Mouse (Mus musculus) gonadal fat pad, adult 2 months (tissue): ENCODE measurements at regions not wholly inside any gene's neighbourhood (a gene's known extent, or its start where the extent isn't known, plus 50 kb on each side); places are given as distances from the start of the nearest gene placed in this dataset.

Experiments used
- DNase-seq: peaks from one replicate; pipeline ENCODE4 v3.0.0-alpha.2; 2012; ENCODE audit warnings: low read depth

DNA sequence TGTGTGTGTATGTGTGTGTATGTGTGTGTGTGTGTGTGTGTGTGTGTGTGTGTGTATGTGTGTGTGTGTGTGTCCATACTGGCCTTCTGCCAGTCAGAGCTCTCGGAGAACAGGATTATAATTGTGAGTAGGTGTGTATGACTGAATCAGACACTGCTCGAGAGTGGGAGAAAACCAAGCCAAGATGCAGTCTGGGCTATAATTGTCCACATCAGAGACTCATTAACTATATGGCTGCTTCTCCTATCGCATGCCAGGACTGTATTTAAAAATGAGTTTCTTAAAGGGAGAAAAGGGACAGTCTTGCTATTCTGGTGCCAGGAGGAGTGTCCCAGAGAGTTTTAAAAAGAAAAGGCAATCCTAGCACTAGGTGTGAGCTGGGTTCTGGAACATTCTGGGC lies 58.7 kb upstream of the Adpgk start:
- DNase-seq = no peak

DNA sequence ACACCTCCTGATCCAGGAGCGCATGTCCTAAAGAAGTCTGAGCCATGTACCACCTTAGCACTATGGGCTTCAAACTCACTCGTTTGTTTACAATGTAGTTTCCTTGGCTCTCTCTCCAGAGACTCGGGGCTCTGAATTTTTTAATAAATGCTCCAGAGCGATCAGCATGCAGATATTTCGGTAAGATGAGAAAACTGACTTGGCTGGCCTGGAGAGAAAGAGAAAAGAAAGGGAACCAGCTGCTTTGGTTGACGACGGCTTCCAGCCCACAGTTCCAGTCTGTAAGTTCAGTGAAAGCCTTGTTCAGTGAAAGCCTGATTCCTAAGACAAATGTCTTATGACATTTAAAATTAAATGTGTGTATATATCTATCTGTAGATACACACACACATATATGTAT lies 59.4 kb upstream of the Adpgk start:
- no peak for DNase-seq

DNA sequence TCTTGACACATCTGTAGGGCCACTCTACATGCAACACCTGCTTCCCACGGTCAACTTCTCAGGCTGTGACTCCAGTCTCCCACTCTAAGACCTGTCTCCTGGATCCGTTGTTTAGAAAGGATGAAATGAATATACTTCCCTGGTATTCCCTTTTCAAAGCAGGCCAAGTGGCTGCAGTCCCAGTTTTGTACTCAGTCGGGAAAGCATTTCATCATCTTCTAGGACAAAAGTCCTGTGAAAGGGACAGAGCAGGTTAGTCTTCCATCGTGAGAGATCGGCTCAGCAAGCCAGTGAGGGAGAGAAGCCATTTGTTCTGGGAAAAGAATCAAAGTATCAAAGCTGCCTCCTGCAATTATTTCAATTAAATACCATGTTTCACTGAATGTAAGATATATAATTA lies 60.2 kb upstream of the Adpgk start:
- no peak for DNase-seq

DNA sequence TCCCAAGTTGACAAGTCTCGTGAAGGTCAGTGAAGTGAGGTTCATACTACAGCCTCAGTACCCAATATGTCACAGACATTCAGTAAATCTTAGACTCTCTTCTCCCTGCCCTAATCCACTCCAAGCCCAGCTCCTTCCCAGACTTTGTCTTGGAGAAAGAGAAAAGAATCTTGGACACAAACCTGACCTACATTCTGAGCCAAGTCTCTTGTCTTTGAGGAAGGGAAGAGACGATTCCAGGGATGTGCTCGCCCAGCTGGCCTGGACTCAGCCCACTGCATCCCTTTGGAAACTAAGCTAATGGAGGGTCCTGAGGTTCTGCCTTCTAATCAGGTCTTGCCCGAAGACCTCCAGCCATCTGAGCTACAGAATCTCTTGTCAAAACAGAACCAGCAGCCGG lies 61.2 kb upstream of the Adpgk start:
- no peak for DNase-seq

DNA sequence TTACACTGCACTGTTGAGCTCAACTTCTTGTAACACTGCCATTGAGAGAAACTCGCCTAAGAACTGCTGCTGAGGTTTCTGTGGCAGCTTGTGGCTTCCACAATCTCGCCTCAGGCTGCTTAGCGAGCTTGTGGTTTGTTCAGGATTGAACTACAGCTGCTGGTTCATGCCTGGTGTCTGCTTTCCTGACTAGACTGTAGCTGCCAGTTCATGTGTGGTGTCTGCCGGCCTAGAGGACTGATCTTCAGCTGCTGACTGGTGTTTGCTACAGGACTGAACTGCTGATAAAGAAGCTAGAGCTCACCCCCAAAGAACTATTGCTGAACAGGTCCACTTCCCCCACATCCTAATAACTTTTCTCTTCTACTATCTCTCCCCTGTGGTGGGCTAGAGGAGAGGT lies 63.4 kb upstream of the Adpgk start:
- DNase-seq = no peak

DNA sequence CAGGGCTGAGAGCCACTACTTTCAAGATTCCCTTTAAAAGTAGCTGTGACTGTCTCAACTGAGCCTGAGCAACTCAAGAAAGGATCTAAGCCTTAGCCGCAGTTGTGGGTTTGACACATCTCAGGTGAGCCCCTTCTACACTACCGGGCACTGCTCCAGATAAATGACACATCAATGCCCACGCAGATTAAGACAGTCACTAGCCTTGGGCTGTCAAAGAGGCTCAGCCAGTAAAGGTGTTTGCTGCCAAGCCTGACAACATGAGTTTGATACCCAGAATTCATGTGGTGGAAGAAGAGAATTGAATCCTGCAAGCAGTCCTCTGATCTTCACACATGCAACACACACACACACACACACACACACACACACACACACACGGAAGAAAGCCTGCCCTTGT lies 65.0 kb upstream of the Adpgk start:
- DNase-seq = no peak

DNA sequence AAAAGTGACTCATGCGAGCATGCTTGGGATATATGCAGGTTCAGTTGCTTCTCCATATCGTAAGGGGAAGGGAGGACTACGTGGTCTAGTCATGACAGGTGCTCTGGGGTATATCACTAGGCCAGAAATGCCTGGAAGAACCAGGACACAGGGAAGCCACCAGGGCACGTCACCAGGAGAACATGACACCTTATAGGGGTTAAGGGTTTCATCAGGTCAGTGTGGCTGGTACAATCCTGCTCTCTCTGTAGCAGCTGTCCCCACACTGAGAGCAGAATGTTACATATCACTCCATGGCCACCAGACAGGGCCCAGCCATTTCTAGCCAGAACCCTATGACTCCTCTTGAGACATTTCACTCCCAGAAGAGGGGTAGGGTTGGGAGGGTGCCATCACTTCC lies 72.1 kb upstream of the Adpgk start:
- no peak for DNase-seq

DNA sequence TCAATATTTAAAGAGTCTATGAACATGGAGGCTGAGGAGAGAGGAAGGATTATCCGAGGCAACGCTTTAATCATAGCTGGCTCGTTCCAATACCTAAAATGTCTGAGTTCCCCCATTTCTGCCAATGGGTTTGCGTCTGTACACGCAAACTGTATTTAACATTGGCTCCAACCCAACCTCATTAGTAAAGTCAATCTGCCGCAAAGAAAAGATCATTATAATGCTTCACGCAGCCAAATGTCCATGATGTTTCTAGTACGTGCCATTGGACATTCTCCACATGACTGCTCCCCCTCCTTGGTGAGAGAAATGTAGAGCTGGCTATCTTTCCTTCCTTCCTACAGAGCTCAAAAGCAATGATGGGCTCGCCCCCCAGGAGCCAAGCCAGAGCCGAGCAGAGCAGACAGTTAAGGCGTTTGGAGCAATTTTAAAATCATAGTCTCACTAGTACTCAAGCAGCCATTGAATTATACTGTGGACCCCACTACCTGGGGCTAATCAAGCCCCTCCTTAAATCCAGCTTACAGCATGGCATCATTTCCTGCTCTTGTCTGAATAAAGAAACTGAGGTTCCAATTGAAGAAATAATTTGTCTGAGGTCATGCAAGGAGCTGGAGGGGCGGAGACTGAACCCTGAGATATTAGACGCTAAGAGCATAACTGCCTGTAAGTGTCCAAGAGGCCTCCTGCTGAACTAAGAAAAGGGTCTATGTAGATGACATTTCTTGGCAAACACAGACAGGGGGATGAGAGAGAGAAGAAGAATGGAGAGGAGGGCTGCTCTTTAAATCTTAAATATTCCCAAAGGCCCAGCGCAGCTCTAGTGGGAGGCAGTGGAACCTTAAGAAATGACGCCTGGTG lies 88.5 kb upstream of the Adpgk start:
- no peak for DNase-seq

DNA sequence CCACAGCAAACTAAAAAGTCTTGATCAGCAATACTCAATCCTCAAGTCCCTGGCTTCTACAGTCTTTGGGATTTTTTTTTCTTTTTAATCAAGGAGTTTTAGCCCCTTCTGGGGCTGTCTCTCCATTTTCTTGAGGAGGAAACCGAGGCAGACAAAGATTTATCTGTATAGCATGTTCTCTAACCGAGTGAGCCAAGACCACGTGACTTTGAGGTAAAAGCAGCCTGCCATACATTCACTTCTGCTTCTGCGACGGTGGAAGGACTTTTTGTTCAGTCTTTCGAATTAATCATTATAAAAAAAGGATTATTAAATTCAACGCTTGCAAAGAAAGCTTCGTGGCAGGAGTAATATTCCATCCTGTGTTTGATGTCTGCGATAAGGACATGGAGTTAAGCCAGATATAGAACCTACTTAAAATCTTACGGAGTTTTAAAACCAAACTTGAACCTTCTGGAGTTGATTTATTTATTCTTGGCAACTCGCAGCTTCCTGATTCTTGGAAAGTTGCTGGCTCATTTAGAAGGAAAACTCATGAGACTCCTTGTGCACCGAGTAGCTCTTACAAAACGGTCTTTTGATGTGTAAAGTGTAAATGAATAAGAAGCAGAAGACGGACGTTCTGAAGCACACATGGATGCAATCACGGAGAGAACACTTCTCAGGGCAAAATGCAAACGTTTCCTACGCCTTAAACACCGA lies 91.7 kb upstream of the Adpgk start:
- no peak for DNase-seq

DNA sequence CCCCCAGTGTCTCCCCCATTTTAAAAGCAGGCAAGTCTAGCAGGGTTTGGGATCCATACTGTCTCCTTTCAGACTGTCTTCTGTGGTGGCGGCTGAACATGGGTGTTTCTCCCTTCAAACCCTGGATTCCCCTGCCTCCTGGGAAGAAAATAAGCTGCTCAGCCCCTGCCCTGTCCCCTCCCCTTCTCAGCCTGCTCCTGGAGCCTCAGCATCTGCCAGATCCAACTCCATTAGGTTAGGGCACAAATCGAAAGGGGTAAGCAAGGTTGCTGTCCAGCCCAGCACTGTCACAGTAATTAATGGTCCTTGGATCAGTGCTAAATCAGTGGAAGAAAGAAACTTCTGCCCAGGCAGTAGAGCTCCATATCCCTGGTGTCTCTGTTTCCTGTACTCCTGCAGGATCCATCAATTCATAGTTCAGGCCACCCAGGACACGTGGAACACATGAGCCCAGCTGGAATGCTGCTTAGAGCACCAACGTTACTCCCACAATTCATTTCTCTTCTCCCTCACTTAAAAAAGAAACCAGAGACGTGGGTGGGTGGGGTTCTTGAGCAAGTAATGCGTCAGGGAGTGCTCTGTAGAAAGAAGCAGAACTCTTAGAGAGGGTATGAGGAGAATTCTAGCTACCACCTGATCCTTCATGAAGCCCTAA lies 93.0 kb upstream of the Adpgk start:
- DNase-seq = no peak

DNA sequence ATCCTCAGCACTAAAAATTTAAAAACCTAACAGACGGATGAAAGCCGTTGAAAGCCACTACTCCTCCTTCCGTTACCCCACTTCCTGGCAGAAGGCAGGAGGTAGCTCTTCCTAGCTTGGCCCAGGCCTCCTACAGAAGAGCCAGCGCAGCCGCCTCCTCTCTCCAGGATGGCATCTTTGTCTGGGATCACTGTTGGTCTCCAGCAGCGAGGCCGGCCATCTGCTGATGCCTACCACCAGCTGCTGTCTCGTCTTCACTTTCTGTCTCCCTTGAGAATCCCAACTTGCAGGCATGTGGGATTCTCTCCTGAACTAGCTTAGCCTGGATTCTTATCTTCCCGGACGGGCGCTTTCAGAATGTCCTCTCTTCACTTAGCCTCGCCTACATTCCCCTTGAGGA lies 93.9 kb upstream of the Adpgk start:
- DNase-seq = no peak

DNA sequence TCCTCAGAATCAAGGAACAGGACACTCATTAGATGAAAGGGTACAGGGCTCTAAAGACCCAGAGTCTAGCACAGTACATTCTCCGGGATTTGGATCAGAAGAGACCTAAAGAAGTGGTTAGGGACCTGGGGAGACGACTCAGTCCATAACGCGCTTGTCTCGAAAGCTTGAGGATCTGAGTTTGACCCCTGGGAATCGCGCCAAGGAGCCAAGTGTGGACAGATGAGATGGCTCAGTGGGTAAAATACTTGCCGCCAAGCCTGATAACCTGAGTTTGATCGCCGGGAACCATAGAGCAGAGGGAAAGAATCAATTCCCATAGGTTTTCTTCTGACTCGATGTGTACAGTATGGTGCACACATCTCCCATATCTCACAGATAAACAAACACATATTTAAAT lies 97.4 kb upstream of the Adpgk start:
- no peak for DNase-seq

DNA sequence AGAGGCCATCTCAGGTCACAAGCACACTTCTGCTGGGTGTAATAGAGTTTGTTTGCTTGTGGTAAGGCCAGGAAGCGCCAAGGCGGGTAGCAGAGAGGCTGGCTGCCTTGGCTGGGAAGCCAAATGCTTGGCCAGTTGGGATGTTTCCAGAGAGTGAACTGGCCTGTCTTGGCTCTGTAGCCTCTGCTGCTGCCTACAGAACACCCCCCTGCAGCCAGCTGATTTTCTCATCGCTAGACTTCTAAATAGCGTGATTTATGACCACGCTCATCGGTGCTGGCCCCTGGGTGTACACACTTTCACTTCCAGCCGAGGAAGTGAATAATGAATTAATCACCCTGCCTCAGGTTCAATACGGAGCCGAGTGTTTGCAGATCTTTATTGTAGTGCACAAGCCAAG lies 102.2 kb upstream of the Adpgk start:
- DNase-seq = peak; percentile 22

DNA sequence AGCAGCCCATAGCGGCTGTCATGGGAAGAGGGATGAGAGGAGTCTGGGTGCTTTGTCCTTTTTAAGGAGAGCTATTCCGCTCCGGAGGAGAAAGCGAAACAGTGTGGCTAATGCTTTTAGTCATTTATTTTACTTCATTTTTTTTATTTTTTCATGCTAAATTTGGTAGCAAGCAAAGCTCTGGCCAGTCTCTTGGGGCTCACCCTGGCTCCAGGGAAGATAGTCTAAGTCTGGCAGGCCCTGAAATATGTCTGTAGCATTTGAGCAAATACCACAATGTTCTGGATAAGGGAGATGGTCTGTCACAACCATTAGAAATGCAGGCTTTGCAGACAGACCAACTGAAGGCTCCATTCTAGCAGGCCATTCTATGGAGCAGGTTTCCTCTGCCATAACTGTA lies 102.9 kb upstream of the Adpgk start:
- DNase-seq = no peak

DNA sequence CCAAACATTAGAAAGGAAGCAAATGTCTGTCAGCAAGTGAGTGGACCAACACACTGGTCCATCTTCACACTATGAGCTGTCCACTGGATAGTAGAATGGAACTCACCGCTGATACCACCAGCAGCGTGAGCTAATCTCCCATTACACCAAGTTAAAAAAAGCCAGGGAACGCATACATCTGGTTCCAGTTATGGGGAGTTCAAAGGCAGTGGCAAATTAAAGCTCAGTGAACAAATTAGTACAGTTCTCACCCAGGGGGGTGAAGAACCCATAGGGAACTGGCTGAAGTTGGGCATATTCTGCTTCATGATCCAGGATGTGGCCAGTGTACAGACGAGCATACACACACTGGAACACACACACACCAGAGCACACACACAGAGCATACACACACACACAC lies 105.0 kb upstream of the Adpgk start:
- no peak for DNase-seq

DNA sequence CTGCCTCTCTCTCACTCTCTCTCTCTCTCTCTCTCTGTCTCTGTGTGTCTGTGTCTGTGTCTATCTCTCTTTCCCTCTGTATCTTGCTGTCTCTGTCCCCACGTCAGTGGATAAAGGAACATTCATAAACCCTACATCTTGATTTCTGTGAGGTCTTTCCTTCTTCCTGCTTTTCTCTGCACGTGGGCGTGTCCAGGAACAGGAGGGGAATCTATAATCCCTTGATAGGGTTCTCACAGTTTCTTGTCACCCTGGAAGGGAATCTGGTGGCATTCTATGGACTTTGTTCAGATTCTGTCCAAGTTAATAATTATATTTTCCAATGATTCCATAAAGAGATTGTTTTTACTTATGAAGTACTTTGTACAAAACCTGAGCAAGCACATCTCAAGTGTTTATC lies 107.3 kb upstream of the Adpgk start:
- DNase-seq = no peak

DNA sequence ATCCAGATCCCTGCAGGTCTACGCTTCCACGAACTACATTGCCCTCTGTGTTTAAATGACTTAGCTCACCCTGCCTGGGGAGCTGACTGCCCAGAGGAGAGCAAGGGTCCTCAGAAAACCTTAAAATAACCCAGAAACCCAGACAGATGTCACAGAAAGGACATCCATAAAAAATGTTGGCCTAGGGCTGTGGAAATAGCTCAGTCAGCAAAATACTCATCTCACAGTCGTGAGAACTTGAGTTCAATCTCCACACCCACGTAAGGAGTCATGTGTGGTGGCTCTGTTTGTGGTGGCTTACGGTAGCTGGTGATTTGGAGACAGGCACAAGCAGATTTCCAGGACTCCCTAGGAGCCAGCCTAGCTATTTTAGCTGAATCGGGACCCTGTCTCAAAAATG lies 108.5 kb upstream of the Adpgk start:
- no peak for DNase-seq

DNA sequence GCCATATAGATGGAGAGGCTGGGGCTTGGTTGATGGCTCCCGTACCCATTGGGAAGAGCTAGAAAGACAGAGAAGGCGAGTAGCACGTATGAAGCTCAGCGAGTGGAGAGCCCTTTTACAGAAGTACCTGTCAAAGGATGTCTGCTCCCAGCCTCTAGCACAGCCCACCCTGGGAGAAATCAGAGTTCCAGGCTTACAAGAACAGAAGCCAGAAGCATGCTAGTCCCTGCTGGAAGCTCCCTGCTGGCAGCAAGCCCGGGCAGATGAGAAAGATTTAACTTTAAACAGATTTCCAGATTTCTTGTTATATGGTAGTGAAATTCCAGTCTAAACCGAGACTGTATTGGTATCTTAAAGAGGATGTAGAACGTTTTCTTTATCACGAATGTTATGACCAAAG lies 108.9 kb upstream of the Adpgk start:
- DNase-seq = no peak

DNA sequence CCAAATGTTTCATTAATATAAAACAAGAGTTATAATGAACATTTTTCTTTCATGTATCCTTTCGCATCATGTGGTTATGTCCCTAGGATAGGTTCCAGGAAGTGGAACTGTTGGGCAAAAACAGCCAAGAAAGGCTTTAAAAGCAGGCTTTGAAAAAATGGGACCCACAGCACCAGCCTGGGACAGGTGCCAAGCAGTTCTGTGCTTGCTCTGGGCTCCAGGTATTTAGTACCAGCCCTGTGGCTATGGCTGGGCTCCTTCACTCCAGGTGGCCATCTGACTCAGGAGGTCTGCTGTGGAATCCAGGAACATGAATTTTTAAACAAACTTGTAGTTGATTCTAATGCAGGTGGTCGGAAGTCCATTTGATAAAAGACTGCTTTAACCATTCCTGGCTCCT lies 119.8 kb upstream of the Adpgk start:
- no peak for DNase-seq

DNA sequence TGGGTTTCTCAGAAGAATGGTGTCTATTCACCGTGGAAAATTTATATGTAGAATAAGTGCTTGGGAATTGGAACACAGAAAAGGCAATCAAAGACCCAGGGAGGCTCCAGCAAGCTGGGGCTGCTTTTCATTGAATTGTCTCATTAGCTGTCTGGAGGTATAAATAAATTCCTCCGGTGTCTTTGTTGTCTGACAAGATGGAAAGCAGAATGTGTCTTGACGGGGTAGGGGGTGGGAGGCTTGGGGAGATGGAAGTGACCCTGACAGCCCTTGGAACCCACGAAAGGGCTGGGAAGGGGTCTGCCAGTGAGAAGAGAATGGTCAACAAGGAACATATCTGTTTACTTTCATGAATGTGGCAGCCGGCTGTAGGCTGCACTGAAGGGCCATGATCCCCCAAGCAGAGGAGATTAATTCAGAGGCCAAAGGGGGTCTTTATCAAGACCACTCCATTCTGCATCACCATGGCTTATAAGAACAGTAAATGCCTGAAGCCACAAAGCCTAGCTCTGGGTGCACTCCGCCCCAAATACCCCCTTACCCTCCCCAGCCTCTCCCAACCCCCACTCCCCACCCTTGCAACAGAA lies 127.2 kb upstream of the Neo1 start:
- DNase-seq = no peak

DNA sequence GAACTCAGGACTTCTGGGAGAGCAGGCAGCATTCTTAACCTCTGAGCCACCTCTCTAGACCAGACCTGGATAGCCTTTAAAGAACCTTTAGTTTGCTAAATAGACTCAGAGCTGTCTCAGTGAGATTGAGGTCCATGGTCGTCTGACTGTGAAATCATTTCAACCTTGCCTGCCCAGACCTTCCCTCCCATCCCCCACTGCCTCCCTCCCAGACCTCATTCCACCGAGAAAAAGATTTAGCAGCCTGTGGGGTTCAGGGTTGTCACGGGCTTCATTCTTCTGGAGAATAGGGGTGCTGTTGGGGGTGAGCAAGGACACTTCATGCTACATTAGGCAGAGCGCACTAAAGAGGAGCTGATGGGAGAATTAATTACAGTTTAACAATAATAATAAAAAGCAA lies 126.7 kb upstream of the Neo1 start:
- no peak for DNase-seq

DNA sequence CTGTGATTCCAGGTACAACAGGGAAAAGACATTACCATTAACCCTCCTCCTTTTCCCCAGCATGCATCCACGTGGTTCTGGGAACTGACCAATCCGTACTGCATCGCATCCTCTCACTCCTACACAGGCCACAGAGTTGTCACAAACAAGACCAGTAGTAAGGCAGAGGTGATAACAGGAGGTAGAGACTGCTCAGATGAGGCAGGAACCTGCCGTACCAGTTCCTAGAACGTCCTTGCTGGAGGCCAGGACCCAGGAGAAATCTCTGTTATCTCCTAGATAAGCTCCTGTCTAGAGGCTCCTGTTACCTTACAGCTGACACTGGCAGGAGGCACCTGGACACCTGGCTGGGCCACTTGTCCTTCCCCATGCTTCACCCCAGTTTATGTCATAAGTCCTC lies 121.4 kb upstream of the Neo1 start:
- no peak for DNase-seq

DNA sequence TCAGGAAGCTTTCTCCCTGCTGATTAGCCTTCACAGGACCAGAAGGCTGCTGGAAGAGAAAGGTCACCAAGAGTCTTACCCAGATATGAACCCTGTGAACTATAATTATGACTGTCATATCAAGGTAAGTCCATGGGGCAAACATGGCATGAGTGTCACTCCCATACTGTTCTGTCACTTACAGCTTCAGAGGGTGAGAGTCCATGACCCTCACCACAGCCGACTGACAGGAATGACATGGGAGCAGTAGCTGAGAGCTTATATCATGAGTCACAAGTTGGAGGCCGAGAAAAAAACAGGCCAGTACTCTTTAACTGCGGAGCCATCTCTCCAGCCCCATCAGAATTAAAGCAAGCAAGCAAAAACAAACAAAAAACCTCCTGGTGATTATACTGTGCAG lies 117.7 kb upstream of the Neo1 start:
- DNase-seq = no peak
